Mouse (Mus musculus) hindbrain, embryonic 13.5 days (tissue): ENCODE data around the gene Nfic. TPM values are rescaled to one million over a fixed set of nuclear protein-coding genes. Genes with fewer than 3 reads are reported as not detected.

ENCODE experiments used
- ATAC-seq: fragments of 200-750 bp; cut with Nextera tagmentation; 2 replicates; pipeline ENCODE4 v1.8.0; 2017; ENCODE audit warnings: moderate TSS enrichment; ENCODE audit not compliant: low FRiP score
- H3K27ac ChIP-seq: fragments of 300-500 bp; sonication (generic); 2 replicates; pipeline ENCODE4 v1.5.1; 2015; ENCODE audit warnings: inconsistent platforms, mild to moderate bottlenecking, moderate library complexity
- H3K27me3 ChIP-seq: fragments of 300-500 bp; sonication (generic); 2 replicates; pipeline ENCODE4 v1.6.1; 2015; ENCODE audit warnings: mild to moderate bottlenecking, inconsistent platforms
- H3K36me3 ChIP-seq: fragments of 300-500 bp; sonication (generic); 2 replicates; pipeline ENCODE4 v1.6.1; 2015; ENCODE audit warnings: mild to moderate bottlenecking, inconsistent platforms
- H3K4me1 ChIP-seq: fragments of 300-500 bp; sonication (generic); replicated peaks from 2 replicates; pipeline ENCODE4 v1.6.1; 2015; ENCODE audit warnings: inconsistent platforms
- H3K4me2 ChIP-seq: fragments of 300-500 bp; sonication (generic); 2 replicates; pipeline ENCODE4 v1.6.1; 2015; ENCODE audit warnings: inconsistent platforms, mild to moderate bottlenecking, moderate library complexity
- H3K4me3 ChIP-seq: fragments of 300-500 bp; sonication (generic); 2 replicates; pipeline ENCODE4 v1.5.1; 2015; ENCODE audit warnings: mild to moderate bottlenecking, inconsistent platforms
- H3K9ac ChIP-seq: fragments of 300-500 bp; sonication (generic); 2 replicates; pipeline ENCODE4 v1.6.1; 2015; ENCODE audit warnings: mild to moderate bottlenecking, inconsistent platforms
- H3K9me3 ChIP-seq: fragments of 300-500 bp; sonication (generic); 2 replicates; pipeline ENCODE4 v1.6.1; 2016; ENCODE audit warnings: inconsistent platforms
- WGBS: fragments of 180-500 bp; shearing (Covaris S2); methylation state at CpG from one replicate; pipeline ENCODE4 v1.1.7; 2015; 5-methylcytosine and 5-hydroxymethylcytosine counted together
- microRNA-seq: library from miRNA; unstranded; fragments of <30 nt; microRNA quantifications from one replicate; pipeline ENCODE4, GENCODE M21; 2016
- polyA plus RNA-seq: library from polyadenylated mRNA; unstranded; fragments of >200 nt; fragmentation: Nextera tagmentation; extraction: Ambion mirVana; gene quantifications from 2 replicates; pipeline ENCODE4 v1.2.1, GENCODE M21; 2015

Nfic gene
- polyA plus RNA-seq, 1 experiment from 2014 or later, result 21.3 TPM

DNA sequence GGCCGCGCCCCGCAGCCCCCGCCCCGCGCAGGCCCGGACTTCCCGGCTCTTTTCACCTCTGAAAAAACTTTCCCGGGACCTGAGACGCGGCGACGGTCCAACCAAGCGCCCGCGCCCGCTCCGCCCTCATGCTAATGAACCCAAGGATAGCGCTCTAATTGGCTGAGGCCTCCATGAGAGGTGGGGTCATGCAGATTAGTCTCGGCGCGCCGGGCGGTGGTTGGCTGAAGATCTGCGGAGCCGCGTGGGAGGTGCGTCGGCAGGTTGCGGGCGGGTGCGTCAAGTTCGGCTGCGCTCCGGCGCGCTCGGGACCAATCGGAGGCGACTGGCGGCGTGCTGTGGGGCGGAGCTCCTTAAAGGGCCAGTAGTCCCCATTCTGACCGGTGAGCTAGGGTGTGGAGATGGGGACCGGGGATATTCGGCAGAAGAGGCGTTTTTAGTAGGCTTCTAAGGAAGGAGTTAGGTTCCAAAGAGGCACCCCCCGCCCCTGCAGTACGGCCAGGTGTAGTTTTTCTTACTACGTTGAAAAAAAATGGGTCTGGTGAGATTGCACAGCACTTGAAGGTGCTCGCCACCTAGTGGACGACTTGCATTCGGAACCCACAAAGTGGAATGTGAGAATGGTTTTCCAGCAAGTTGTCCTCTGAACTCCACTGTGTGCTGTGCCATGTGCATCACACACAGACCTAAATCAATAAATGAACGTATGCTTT, 104.9 kb downstream of the Nfic start, which contains the start of gene Hmg20b:
Gene Hmg20b (minus strand): TSS at position 130 of the 713 bp plus-strand sequence.
- H3K4me1 ChIP-seq, result peaks cover 24% of the 10 kb centered on the region
- WGBS, result under 1% methylated on average over 54 of the region's 54 CpGs
- no peaks in the 10 kb centered on the region for H3K9me3 ChIP-seq

DNA sequence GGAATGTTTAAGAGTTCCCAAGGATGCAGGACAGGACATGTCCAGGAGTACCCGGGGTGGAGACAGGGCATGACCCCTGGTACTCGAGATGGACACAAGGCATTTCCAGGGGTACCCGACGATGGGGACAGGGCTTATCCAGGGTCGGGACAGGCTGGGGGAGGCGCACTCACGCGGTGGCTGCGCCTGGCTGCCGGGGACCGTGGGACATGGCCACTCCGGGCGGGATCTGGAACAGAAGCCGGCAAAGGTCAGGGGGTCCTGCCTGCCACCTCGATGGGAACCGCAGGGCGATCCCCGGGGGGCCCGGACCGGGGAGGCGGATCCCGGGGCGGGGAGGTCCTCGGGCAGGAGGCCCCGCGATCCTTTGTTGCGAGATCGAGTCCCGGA, 105.5 kb downstream of the Nfic start:
- H3K4me2 ChIP-seq, result peak overlapping the region; percentile 93
- WGBS, result under 1% methylated on average over 29 of the region's 29 CpGs
- ATAC-seq, result peak; percentile 8; the same call in 1 of the 2 replicates
- H3K9me3 ChIP-seq, result no peaks in the 10 kb centered on the region
- no peaks in the 10 kb centered on the region for H3K36me3 ChIP-seq
- peaks cover 45% of the 10 kb centered on the region for H3K27me3 ChIP-seq
- peak overlapping the region; percentile 73 for H3K4me3 ChIP-seq
- H3K9ac ChIP-seq, result peak overlapping the region; percentile 80
- peaks cover 24% of the 10 kb centered on the region for H3K4me1 ChIP-seq
- 0 out of 2 replicates have a peak overlapping the region, but pooled peaks have one; percentile 44 for H3K27ac ChIP-seq

More for the DNA sequence above, 104.9 kb downstream of the Nfic start, which contains the start of gene Hmg20b:
- Histone ChIP-seq H3K36me3 (no peaks in the 10 kb centered on the region), H3K27ac (peak within 1 kb of the TSS; percentile 76), H3K4me3 (peak within 1 kb of the TSS; percentile 73), H3K27me3 (peaks cover 40% of the 10 kb centered on the region), H3K9ac (peak within 1 kb of the TSS; percentile 80), H3K4me2 (peak within 1 kb of the TSS; percentile 93)
- peak; percentile 95 for ATAC-seq

GRCm38 (mm10) chr10:81349146-81349545, 106.3 kb downstream of the Nfic start:
- Histone ChIP-seq H3K27me3 (peaks cover 49% of the 10 kb centered on the region), H3K4me1 (peaks cover 24% of the 10 kb centered on the region), H3K4me3 (peak overlapping the region; percentile 73), H3K27ac (no peak overlapping the region), H3K9ac (peak overlapping the region; percentile 80; the same call in 1 of the 2 replicates), H3K9me3 (no peaks in the 10 kb centered on the region), H3K36me3 (no peaks in the 10 kb centered on the region), H3K4me2 (peak overlapping the region; percentile 93)
- WGBS, result 2% methylated on average over 12 of the region's 12 CpGs
- ATAC-seq, result no peak

- peaks cover 74% of the 10 kb centered on the region for H3K27me3 ChIP-seq
- ATAC-seq, result no peak
Measured at GRCm38 (mm10) chr10:81346453-81347067, 108.9 kb downstream of the Nfic start.

More at GRCm38 (mm10) chr10:81346453-81347067, 108.9 kb downstream of the Nfic start:
- peaks cover 32% of the 10 kb centered on the region for H3K4me1 ChIP-seq
- peak overlapping the region; percentile 31 for H3K4me3 ChIP-seq
- no peak overlapping the region for H3K27ac ChIP-seq
- H3K9ac ChIP-seq, result peak overlapping the region; percentile 61
- peak overlapping the region; percentile 53 for H3K4me2 ChIP-seq
- no peaks in the 10 kb centered on the region for H3K36me3 ChIP-seq
- no peaks in the 10 kb centered on the region for H3K9me3 ChIP-seq
- 10% methylated on average over 55 of the region's 55 CpGs for WGBS

Small RNA genes within 50 kb of the gene (microRNA-seq; reads per million reads assigned to microRNA genes)
- gene Gm25595 (not detected), gene Mir1191b (0.70 reads per million), gene Mir6913 (not detected)

Other genes starting within 250 kb of the Nfic start
- gene Atcay, start 224.8 kb downstream of the Nfic start, polyA plus RNA-seq, result 68.1 TPM in 2 replicates
- gene Zfr2, start 222.5 kb downstream of the Nfic start, polyA plus RNA-seq, result 19.7 and 21.6 TPM in 2 replicates
- gene Matk, start 202.7 kb downstream of the Nfic start, polyA plus RNA-seq, result 16.4 and 16.9 TPM in 2 replicates
- gene Mrpl54, start 188.7 kb downstream of the Nfic start, polyA plus RNA-seq, result 134 and 144 TPM in 2 replicates
- 29.7 and 30.6 TPM in 2 replicates for gene Apba3, start 188.7 kb downstream of the Nfic start, polyA plus RNA-seq
- gene Tjp3, start 164.1 kb downstream of the Nfic start, polyA plus RNA-seq, result 4.5 and 5.2 TPM in 2 replicates
- gene Pip5k1c, start 162.7 kb downstream of the Nfic start, polyA plus RNA-seq, result 97.2 and 102 TPM in 2 replicates
- gene Cactin, start 134.5 kb downstream of the Nfic start, polyA plus RNA-seq, result 33.5 and 34.7 TPM in 2 replicates
- gene Tbxa2r, start 126.9 kb downstream of the Nfic start, polyA plus RNA-seq, result 4.6 and 5.6 TPM in 2 replicates
- gene Gipc3, start 112.4 kb downstream of the Nfic start, polyA plus RNA-seq, result not detected in 2 replicates
- gene Hmg20b, start 105.2 kb downstream of the Nfic start, polyA plus RNA-seq, result 47.3 and 50.4 TPM in 2 replicates
- gene Mfsd12, start 98.1 kb downstream of the Nfic start, polyA plus RNA-seq, result 11.9 and 12.4 TPM in 2 replicates
- gene 4930404N11Rik, start 89.8 kb downstream of the Nfic start, polyA plus RNA-seq, result 1.0 and 1.1 TPM in 2 replicates
- gene Fzr1, start 77.1 kb downstream of the Nfic start, polyA plus RNA-seq, result 121 and 126 TPM in 2 replicates
- 72.1 and 74.8 TPM in 2 replicates for gene Dohh, start 71.2 kb downstream of the Nfic start, polyA plus RNA-seq
- 6.5 and 8.1 TPM in 2 replicates for gene Gm48551, start 71.2 kb downstream of the Nfic start, polyA plus RNA-seq
- gene Gm48552, start 66.6 kb downstream of the Nfic start, polyA plus RNA-seq, result 2.0 and 2.3 TPM in 2 replicates
- 1.8 TPM in 2 replicates for gene Smim24, start 62.6 kb downstream of the Nfic start, polyA plus RNA-seq
- 61.3 and 69.0 TPM in 2 replicates for gene Celf5, start 27.1 kb upstream of the Nfic start, polyA plus RNA-seq
- 56.0 and 62.1 TPM in 2 replicates for gene Ncln, start 40.8 kb upstream of the Nfic start, polyA plus RNA-seq
- gene S1pr4, start 44.5 kb upstream of the Nfic start, polyA plus RNA-seq, result 0.93 and 0.95 TPM in 2 replicates
- 1.2 and 1.7 TPM in 2 replicates for gene Gna15, start 68.6 kb upstream of the Nfic start, polyA plus RNA-seq
- 79.8 and 82.4 TPM in 2 replicates for gene Gna11, start 89.6 kb upstream of the Nfic start, polyA plus RNA-seq
- gene Aes, start 103.9 kb upstream of the Nfic start, polyA plus RNA-seq, result 545 and 558 TPM in 2 replicates
- 27.7 and 28.9 TPM in 2 replicates for gene Tle2, start 118.9 kb upstream of the Nfic start, polyA plus RNA-seq
- 3.0 and 4.2 TPM in 2 replicates for gene Tle6, start 145.4 kb upstream of the Nfic start, polyA plus RNA-seq
- 1.8 and 2.7 TPM in 2 replicates for gene BC025920, start 150.6 kb upstream of the Nfic start, polyA plus RNA-seq
- gene Sirt6, start 172.2 kb upstream of the Nfic start, polyA plus RNA-seq, result 57.7 and 63.8 TPM in 2 replicates
- gene Ankrd24, start 172.9 kb upstream of the Nfic start, polyA plus RNA-seq, result 11.7 and 13.5 TPM in 2 replicates
- 6.2 and 6.4 TPM in 2 replicates for gene Gm10778, start 193.4 kb upstream of the Nfic start, polyA plus RNA-seq
- gene Zfp433, start 249.2 kb upstream of the Nfic start, polyA plus RNA-seq, result 17.5 and 18.3 TPM in 2 replicates